Mouse (Mus musculus) megakaryocyte, embryonic 14.5 days (primary cell): ENCODE data around the gene Afap1l2.

Experiments used
- FLI1 ChIP-seq: IDR thresholded peaks from 2 replicates; pipeline ENCODE4 v1.6.1; 2012; ENCODE audit warnings: low read length, inconsistent platforms, mixed read lengths
- GATA1 ChIP-seq: IDR thresholded peaks from 3 replicates; pipeline ENCODE4 v1.6.1; 2012; ENCODE audit warnings: mixed read lengths, low read length, inconsistent platforms, borderline replicate concordance

DNA sequence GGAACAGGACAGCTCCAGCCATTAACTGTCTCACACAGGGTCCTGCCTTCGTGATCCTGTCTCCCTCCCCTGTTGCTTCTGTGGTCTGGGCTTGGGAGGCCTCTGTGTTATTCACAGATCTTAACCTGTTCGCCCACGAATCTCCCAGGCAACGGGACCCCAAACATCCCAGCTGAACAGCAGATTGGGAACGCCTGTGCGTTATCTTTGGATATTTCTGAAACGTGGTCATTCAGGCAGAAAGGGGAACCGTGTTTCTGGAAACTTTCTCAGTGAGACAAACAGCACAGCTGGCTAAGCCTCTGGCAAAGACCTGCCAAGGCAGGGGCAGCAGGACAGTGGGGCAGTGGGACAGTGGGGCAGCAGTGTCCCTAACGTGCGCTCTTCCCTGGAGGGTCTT is 24.3 kb downstream of the Afap1l2 start:
- TF ChIP-seq GATA1: no peak
- no peak for TF ChIP-seq FLI1
